Comparison of ENCODE assay signal across 24 mouse cellular contexts in genomic region chr15:62168522-62168921, GRCm38 (mm10).
"Had no signal": no experiment of that assay in that cellular context is flagged by ENCODE, and none has a peak within 500 bp of the region (broad histone marks: within the 10 kb centered on the region; RNA-seq: fewer than 3 reads in every experiment).

No protein-coding gene starts in this region.

- H3K9me3 ChIP-seq: heart, embryonic 10.5 days; heart, embryonic 12.5 days; hindbrain, embryonic 10.5 days; hindbrain, embryonic 12.5 days; hindbrain, embryonic 15.5 days; intestine, embryonic 15.5 days; limb, embryonic 10.5 days; limb, embryonic 12.5 days; liver, embryonic 15.5 days had no signal

- ATAC-seq: hindbrain, postnatal 0 days; intestine, embryonic 15.5 days; intestine, postnatal 0 days had no signal

- H3K27ac ChIP-seq: gastrocnemius, adult 2 months; heart, embryonic 10.5 days; hindbrain, embryonic 10.5 days; hindbrain, embryonic 12.5 days; hindbrain, embryonic 15.5 days; hindbrain, postnatal 0 days; intestine, embryonic 15.5 days; layer of hippocampus, adult 2 months; left cerebral cortex, adult 2 months; limb, embryonic 10.5 days; limb, embryonic 12.5 days; liver, embryonic 15.5 days had no signal

- H3K27me3 ChIP-seq: heart, embryonic 12.5 days; hindbrain, embryonic 12.5 days; hindbrain, embryonic 15.5 days; intestine, embryonic 15.5 days; limb, embryonic 12.5 days; liver, embryonic 15.5 days had no signal

- H3K4me2 ChIP-seq: heart, embryonic 12.5 days; hindbrain, embryonic 12.5 days; hindbrain, embryonic 15.5 days; intestine, embryonic 15.5 days; limb, embryonic 12.5 days; liver, embryonic 15.5 days had no signal

- H3K4me3 ChIP-seq: gastrocnemius, adult 2 months; heart, embryonic 10.5 days; heart, embryonic 12.5 days; hindbrain, embryonic 10.5 days; hindbrain, embryonic 12.5 days; hindbrain, embryonic 15.5 days; intestine, embryonic 15.5 days; layer of hippocampus, adult 2 months; left cerebral cortex, adult 2 months; limb, embryonic 10.5 days; limb, embryonic 12.5 days; liver, embryonic 15.5 days had no signal

- DNase-seq: gastrocnemius, adult 2 months; gastrocnemius, postnatal 10 days; gastrocnemius, postnatal 25 days; heart, adult 18-20 months; heart, postnatal 10 days; heart, postnatal 4 days; kidney, adult 18-20 months; kidney, adult 8-10 months; kidney, postnatal 10 days; kidney, postnatal 25 days; kidney, postnatal 4 days had no signal

- H3K9ac ChIP-seq: heart, embryonic 12.5 days; hindbrain, embryonic 12.5 days; hindbrain, embryonic 15.5 days; intestine, embryonic 15.5 days; limb, embryonic 12.5 days; liver, embryonic 15.5 days had no signal

- H3K4me1 ChIP-seq: hindbrain, embryonic 10.5 days; hindbrain, embryonic 12.5 days; hindbrain, embryonic 15.5 days; intestine, embryonic 15.5 days; limb, embryonic 10.5 days; limb, embryonic 12.5 days had no signal

- H3K36me3 ChIP-seq: heart, embryonic 10.5 days; heart, embryonic 12.5 days; hindbrain, embryonic 10.5 days; hindbrain, embryonic 12.5 days; hindbrain, embryonic 15.5 days; intestine, embryonic 15.5 days; limb, embryonic 10.5 days; limb, embryonic 12.5 days; liver, embryonic 15.5 days had no signal
